Mouse (Mus musculus) intestine, embryonic 16.5 days (tissue): ENCODE measurements around the gene Ly86. TPM values are rescaled to one million over a fixed set of nuclear protein-coding genes. Genes with fewer than 3 reads are reported as not detected.

Experiments
- ATAC-seq: fragments of 200-750 bp; cut with Nextera tagmentation; 2 replicates; pipeline ENCODE4 v1.8.0; 2017; ENCODE audit warnings: moderate TSS enrichment, moderate library complexity
- H3K27ac ChIP-seq: fragments of 300-500 bp; sonication (generic); 2 replicates; pipeline ENCODE4 v1.5.1; 2014; ENCODE audit warnings: mild to moderate bottlenecking, low read length
- H3K27me3 ChIP-seq: fragments of 300-500 bp; sonication (generic); replicated peaks from 2 replicates; pipeline ENCODE4 v1.6.1; 2014; ENCODE audit warnings: low read length, control low read depth, mixed read lengths; ENCODE audit not compliant: control insufficient read depth, insufficient read depth
- H3K36me3 ChIP-seq: fragments of 300-500 bp; sonication (generic); 2 replicates; pipeline ENCODE4 v1.6.1; 2014; ENCODE audit warnings: low read length, control low read depth; ENCODE audit not compliant: control insufficient read depth, insufficient read depth
- H3K4me1 ChIP-seq: fragments of 300-500 bp; sonication (generic); 2 replicates; pipeline ENCODE4 v1.6.1; 2014; ENCODE audit warnings: low read length, control low read depth, mixed read lengths; ENCODE audit not compliant: control insufficient read depth, insufficient read depth
- H3K4me2 ChIP-seq: fragments of 300-500 bp; sonication (generic); 2 replicates; pipeline ENCODE4 v1.6.1; 2014; ENCODE audit warnings: low read depth, low read length, control low read depth
- H3K4me3 ChIP-seq: fragments of 300-500 bp; sonication (generic); 2 replicates; pipeline ENCODE4 v1.5.1; 2014; ENCODE audit warnings: mild to moderate bottlenecking, low read length
- H3K9ac ChIP-seq: fragments of 300-500 bp; sonication (generic); 2 replicates; pipeline ENCODE4 v1.6.1; 2014; ENCODE audit warnings: low read depth, low read length
- H3K9me3 ChIP-seq: fragments of 300-500 bp; sonication (generic); 2 replicates; pipeline ENCODE4 v1.6.1; 2016; ENCODE audit warnings: low read length, control low read depth; ENCODE audit not compliant: control insufficient read depth
- WGBS: fragments of 180-500 bp; shearing (Covaris S2); extraction: QIAGEN DNeasy Blood & Tissue Kit; methylation state at CpG from one replicate; pipeline ENCODE4 v1.1.7; 2014; 5-methylcytosine and 5-hydroxymethylcytosine counted together
- polyA plus RNA-seq: library from polyadenylated mRNA; unstranded; fragments of >200 nt; fragmentation: Nextera tagmentation; extraction: Ambion mirVana; gene quantifications from 2 replicates; pipeline ENCODE4 v1.2.1, GENCODE M21; 2015

Gene Ly86
- polyA plus RNA-seq, 1 experiment from 2014 or later, result 11.2 TPM

- Histone ChIP-seq H3K36me3 (no peaks in the 10 kb centered on the region), H3K4me2 (no peak overlapping the region), H3K27me3 (no peaks in the 10 kb centered on the region), H3K4me3 (no peak overlapping the region), H3K9ac (no peak overlapping the region), H3K27ac (no peak overlapping the region), H3K4me1 (no peaks in the 10 kb centered on the region), H3K9me3 (no peaks in the 10 kb centered on the region)
- 63% methylated on average over 5 of the region's 5 CpGs for WGBS
- ATAC-seq, result no peak
Observed at GRCm38 (mm10) chr13:37376411-37376810, 31.4 kb downstream of the Ly86 start.

DNA sequence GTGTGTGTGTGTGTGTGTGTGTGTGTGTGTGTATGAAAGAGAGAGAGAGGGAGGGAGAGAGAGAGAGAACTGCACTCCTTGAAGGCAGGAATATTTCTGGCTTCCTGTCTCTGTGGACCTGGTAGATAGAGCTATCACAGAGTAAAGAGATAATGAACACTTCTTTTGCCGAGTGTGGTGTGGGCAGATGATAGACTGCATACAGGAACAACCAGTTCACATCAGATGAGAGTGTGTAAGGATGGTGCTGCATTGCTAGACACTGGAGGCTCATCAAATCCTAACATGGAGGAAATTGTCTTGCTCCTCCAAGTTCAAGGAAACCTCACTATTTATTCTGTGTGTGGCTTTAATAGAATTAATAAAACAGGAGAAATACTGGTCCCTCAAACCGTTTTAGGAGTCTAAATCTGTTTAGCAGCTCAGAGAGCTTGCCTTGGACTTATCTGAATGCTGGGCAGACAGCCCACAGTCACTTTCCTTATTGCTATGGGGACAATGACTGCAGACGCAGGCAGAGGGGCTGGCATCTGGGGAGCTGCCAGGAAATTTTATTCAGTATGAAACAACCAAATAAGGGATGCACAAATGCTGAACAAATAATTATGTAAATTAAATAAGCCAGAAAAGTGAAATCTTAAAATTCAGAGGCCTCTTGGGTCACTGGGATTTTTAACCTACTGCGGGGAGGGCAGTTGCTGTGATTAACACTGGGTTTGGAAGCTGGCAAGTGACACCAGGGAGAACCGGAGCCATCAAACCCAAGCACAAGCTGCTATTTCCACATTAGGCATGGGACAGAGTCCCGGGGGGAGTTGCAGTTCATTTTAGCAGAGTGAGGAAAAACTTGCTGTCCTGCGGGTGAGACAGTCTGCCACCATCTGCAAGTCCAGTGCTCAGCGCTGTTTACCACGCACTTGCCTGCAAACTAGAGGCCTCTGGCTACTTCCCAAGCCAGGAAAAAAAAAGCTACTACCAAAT, 43.5 kb downstream of the Ly86 start:
- WGBS, result 57% methylated on average over 9 of the region's 9 CpGs
- Histone ChIP-seq H3K27ac (no peak overlapping the region), H3K27me3 (no peaks in the 10 kb centered on the region), H3K36me3 (no peaks in the 10 kb centered on the region), H3K4me2 (no peak overlapping the region), H3K9ac (no peak overlapping the region), H3K9me3 (no peaks in the 10 kb centered on the region), H3K4me3 (no peak overlapping the region), H3K4me1 (no peaks in the 10 kb centered on the region)
- ATAC-seq, result no peak

GRCm38 (mm10) chr13:37389296-37389695, 44.3 kb downstream of the Ly86 start:
- H3K9me3 ChIP-seq, result no peaks in the 10 kb centered on the region
- H3K36me3 ChIP-seq, result no peaks in the 10 kb centered on the region
- H3K4me1 ChIP-seq, result no peaks in the 10 kb centered on the region
- no peak overlapping the region for H3K4me3 ChIP-seq
- no peak overlapping the region for H3K4me2 ChIP-seq
- H3K9ac ChIP-seq, result no peak overlapping the region
- H3K27ac ChIP-seq, result no peak overlapping the region
- WGBS, result 71% methylated on average over 5 of the region's 5 CpGs
- no peak for ATAC-seq
- H3K27me3 ChIP-seq, result no peaks in the 10 kb centered on the region

DNA sequence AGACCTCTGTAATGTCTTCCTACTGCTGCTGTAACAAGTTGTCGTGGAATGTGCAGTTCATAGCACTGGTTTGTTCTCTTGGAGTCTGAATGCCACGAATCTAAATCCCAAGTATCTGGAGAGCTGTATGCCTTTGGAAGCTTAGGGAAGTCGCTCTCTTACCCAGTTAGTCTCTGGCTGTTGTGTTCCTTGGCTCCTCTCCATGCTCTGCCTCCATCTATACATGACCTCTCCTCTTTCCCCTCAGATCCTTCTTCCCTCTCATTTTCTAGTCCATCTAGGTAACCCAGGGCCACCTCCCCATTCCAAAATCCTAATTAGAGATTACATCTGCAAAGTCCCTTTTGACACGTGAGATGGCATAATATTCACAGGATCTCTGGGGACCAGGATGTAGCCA, 53.8 kb downstream of the Ly86 start:
- 89% methylated on average over 4 of the region's 4 CpGs for WGBS
- no peak overlapping the region for H3K9ac ChIP-seq
- no peak overlapping the region for H3K4me3 ChIP-seq
- H3K36me3 ChIP-seq, result no peaks in the 10 kb centered on the region
- H3K4me1 ChIP-seq, result no peaks in the 10 kb centered on the region
- no peak for ATAC-seq
- H3K27ac ChIP-seq, result no peak overlapping the region
- no peaks in the 10 kb centered on the region for H3K9me3 ChIP-seq
- no peaks in the 10 kb centered on the region for H3K27me3 ChIP-seq
- H3K4me2 ChIP-seq, result no peak overlapping the region

DNA sequence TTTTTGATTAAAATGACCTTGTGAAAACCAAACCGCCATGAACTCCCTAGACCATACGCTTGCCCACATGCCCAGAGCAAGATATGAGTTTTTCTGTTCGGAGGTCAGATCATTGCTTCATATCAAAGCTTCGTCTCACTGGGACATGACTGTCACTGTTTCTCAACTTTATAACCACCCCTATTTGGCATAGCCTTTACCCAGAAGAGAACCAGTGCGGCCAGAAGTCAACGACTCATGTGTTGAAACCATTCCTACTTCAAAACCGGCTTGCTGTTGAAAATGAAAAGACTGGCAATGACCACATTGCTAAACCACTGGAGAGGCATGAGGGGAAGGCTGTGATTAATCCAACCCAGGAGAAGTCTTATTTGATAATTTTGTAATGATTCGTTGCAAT, 54.3 kb downstream of the Ly86 start:
- H3K36me3 ChIP-seq, result no peaks in the 10 kb centered on the region
- WGBS, result 88% methylated on average over 8 of the region's 8 CpGs
- no peaks in the 10 kb centered on the region for H3K27me3 ChIP-seq
- H3K9me3 ChIP-seq, result no peaks in the 10 kb centered on the region
- H3K27ac ChIP-seq, result no peak overlapping the region
- ATAC-seq, result no peak
- no peak overlapping the region for H3K4me3 ChIP-seq
- no peaks in the 10 kb centered on the region for H3K4me1 ChIP-seq
- H3K4me2 ChIP-seq, result no peak overlapping the region
- H3K9ac ChIP-seq, result no peak overlapping the region

- no peak overlapping the region for H3K4me3 ChIP-seq
- no peaks in the 10 kb centered on the region for H3K9me3 ChIP-seq
- WGBS, result 54% methylated on average over 3 of the region's 3 CpGs
- H3K4me2 ChIP-seq, result no peak overlapping the region
- H3K4me1 ChIP-seq, result no peaks in the 10 kb centered on the region
- H3K36me3 ChIP-seq, result no peaks in the 10 kb centered on the region
- no peak overlapping the region for H3K27ac ChIP-seq
- no peaks in the 10 kb centered on the region for H3K27me3 ChIP-seq
- H3K9ac ChIP-seq, result no peak overlapping the region
- ATAC-seq, result no peak
Observed at GRCm38 (mm10) chr13:37402421-37402820, 57.4 kb downstream of the Ly86 start.

GRCm38 (mm10) chr13:37403708-37404107, 58.7 kb downstream of the Ly86 start:
- no peaks in the 10 kb centered on the region for H3K4me1 ChIP-seq
- H3K9me3 ChIP-seq, result no peaks in the 10 kb centered on the region
- no peak for ATAC-seq
- H3K9ac ChIP-seq, result no peak overlapping the region
- H3K4me3 ChIP-seq, result no peak overlapping the region
- H3K27me3 ChIP-seq, result no peaks in the 10 kb centered on the region
- H3K4me2 ChIP-seq, result no peak overlapping the region
- no peaks in the 10 kb centered on the region for H3K36me3 ChIP-seq
- no peak overlapping the region for H3K27ac ChIP-seq
- 85% methylated on average over 2 of the region's 2 CpGs for WGBS

DNA sequence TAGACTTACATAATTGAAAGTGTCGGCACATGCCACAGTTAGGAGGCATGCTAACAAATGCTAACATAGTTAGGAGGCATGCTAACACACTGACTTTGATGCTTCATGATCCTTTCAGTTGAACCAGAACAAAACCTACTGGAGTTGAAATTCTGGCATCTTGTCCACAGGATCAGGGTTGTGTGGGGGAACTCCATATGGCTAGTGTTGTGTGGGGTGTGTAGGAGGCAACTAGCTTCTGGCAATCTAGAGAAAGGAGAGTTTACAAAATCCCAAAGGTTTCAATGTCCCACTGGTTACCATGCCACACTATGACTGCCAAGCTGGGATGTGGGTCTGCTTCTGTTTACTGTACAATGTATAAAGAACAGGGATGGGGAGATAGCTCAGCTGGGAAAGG, 70.7 kb downstream of the Ly86 start:
- Histone ChIP-seq H3K9me3 (no peaks in the 10 kb centered on the region), H3K9ac (no peak overlapping the region), H3K27ac (no peak overlapping the region), H3K27me3 (no peaks in the 10 kb centered on the region), H3K4me2 (no peak overlapping the region), H3K36me3 (no peaks in the 10 kb centered on the region), H3K4me3 (no peak overlapping the region), H3K4me1 (no peaks in the 10 kb centered on the region)
- WGBS, result 100% methylated on average over 1 of the region's 1 CpGs
- no peak for ATAC-seq

DNA sequence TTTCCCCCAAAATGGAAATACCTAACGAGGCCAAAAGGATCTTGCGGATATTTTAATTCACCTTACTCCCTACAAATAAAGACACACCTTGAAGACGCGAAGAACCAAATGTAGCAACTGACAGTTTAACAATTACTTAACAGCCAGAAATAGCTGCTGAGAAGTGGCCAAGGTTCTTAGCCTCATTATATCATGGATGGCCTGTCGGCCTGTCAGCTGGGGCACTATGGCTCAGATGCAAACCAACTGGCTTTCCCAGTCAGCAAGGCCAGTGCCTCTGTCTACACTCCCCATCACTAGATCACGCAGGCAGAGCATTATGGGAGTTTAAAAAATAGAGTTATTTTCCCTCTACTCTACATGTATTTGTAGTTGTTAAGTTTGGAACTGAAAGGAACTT, 78.4 kb downstream of the Ly86 start:
- Histone ChIP-seq H3K27ac (no peak overlapping the region), H3K27me3 (no peaks in the 10 kb centered on the region), H3K9ac (no peak overlapping the region), H3K4me3 (no peak overlapping the region), H3K9me3 (0 out of 2 replicates have a peak, but pooled peaks cover 2% of the 10 kb centered on the region), H3K4me1 (no peaks in the 10 kb centered on the region), H3K4me2 (no peak overlapping the region), H3K36me3 (no peaks in the 10 kb centered on the region)
- no peak for ATAC-seq
- WGBS, result 93% methylated on average over 6 of the region's 6 CpGs
